Mouse (Mus musculus) WW6 (cell line): ENCODE measurements around the gene C77080.
"Not testable (repeated sequence)": the region's sequence is repeated elsewhere in the genome, so short reads cannot be mapped to it uniquely, and the experiment has no call there.

ENCODE experiments used
- DNase-seq: peaks from one replicate; pipeline ENCODE4 v3.0.0-alpha.2; 2013; ENCODE audit warnings: low read depth, low spot score

C77080 gene

GRCm38 (mm10) chr4:129219198-129219597, 42.0 kb downstream of the C77080 start:
- DNase-seq: no peak

- DNase-seq: no peak
Observed at GRCm38 (mm10) chr4:129218569-129219175, 42.5 kb downstream of the C77080 start.

GRCm38 (mm10) chr4:129212486-129212885, 48.7 kb downstream of the C77080 start:
- DNase-seq: not testable (repeated sequence)

- DNase-seq: no peak
Observed at GRCm38 (mm10) chr4:129211461-129211860, 49.7 kb downstream of the C77080 start.

GRCm38 (mm10) chr4:129209504-129209903, 51.7 kb downstream of the C77080 start:
- DNase-seq: no peak

GRCm38 (mm10) chr4:129206792-129207191, 54.4 kb downstream of the C77080 start:
- no peak for DNase-seq

GRCm38 (mm10) chr4:129204655-129205054, 56.5 kb downstream of the C77080 start:
- no peak for DNase-seq

GRCm38 (mm10) chr4:129197514-129197913, 63.7 kb downstream of the C77080 start:
- DNase-seq: no peak

GRCm38 (mm10) chr4:129194280-129194679, 66.9 kb downstream of the C77080 start:
- DNase-seq: no peak

GRCm38 (mm10) chr4:129191691-129192090, 69.5 kb downstream of the C77080 start:
- no peak for DNase-seq

GRCm38 (mm10) chr4:129190538-129190937, 70.7 kb downstream of the C77080 start:
- no peak for DNase-seq

- peak; percentile 95 for DNase-seq
Observed at GRCm38 (mm10) chr4:129189542-129190519, 71.4 kb downstream of the C77080 start, which contains the start of the genes S100pbp and Yars. Gene S100pbp, minus strand, starts transcription at chr4:129189727. Gene Yars, plus strand, starts transcription at chr4:129189760.

GRCm38 (mm10) chr4:129188803-129189541, 72.2 kb downstream of the C77080 start:
- DNase-seq: peak; percentile 40

GRCm38 (mm10) chr4:129188041-129188659, 73.1 kb downstream of the C77080 start:
- no peak for DNase-seq

- DNase-seq: no peak
Observed at GRCm38 (mm10) chr4:129179560-129179959, 81.6 kb downstream of the C77080 start.

GRCm38 (mm10) chr4:129172529-129172928, 88.7 kb downstream of the C77080 start:
- no peak for DNase-seq
